Mouse (Mus musculus): ENCODE results near the gene Abcc1.

DNA sequence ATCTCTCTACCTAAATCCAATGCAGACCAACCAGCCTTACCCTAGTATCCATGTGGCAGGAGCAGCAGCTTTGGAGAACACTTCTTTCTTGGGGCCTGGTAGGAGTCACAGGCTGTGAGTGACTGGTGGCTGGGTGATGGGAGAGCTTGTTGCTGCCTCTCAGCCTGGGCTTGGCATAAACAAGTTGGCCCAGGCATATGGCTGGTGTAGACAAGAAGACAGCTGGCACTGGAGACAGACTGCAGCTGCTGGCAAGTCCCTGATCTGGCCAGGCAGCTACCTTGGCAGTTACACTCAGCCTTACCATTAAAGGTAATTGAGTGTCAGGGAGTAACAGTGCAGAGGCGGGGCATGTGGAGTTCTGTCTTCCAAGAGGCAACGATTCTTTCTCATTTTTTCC is 16.0 kb downstream of the Abcc1 start:
- TF ChIP-seq EP300 (IDR thresholded peaks at IDR 0.05) (no peak), CTCF (IDR thresholded peaks at IDR 0.05) (no peak)
